Mouse (Mus musculus): ENCODE data around the gene Sh3pxd2a. TPM values are rescaled to one million over a fixed set of nuclear protein-coding genes. Genes with fewer than 3 reads are reported as not detected.

The Sh3pxd2a gene
- polyA plus RNA-seq, 1 experiment = 13.4 TPM

- no peak overlapping the region for H3K4me3 ChIP-seq (ENCODE audit: insufficient read depth, low read length)
- TF ChIP-seq POLR2A (IDR thresholded peaks at IDR 0.05; ENCODE audit: extremely low read depth, insufficient read depth, low read length) = no peak
- no peak for TF ChIP-seq CTCF (IDR thresholded peaks at IDR 0.05; ENCODE audit: extremely low read depth, insufficient read depth, low read length)
- H3K27ac ChIP-seq (ENCODE audit: insufficient read depth, low read length) = no peak overlapping the region
- H3K4me1 ChIP-seq (ENCODE audit: control insufficient read depth, insufficient read depth, low read length) = peaks cover 5% of the 10 kb centered on the region; the same call in 1 of the 2 replicates
Observed at GRCm38 (mm10) chr19:47452682-47453081, 11.5 kb downstream of the Sh3pxd2a start.

- TF ChIP-seq CTCF (IDR thresholded peaks at IDR 0.05; ENCODE audit: extremely low read depth, insufficient read depth, low read length) (no peak), POLR2A (IDR thresholded peaks at IDR 0.05; ENCODE audit: extremely low read depth, insufficient read depth, low read length) (no peak)
- H3K4me3 ChIP-seq (ENCODE audit: insufficient read depth, low read length) = no peak overlapping the region
Observed at GRCm38 (mm10) chr19:47452211-47452610, 12.0 kb downstream of the Sh3pxd2a start.

GRCm38 (mm10) chr19:47451476-47452113 is 12.6 kb downstream of the Sh3pxd2a start:
- Histone ChIP-seq H3K27ac (ENCODE audit: insufficient read depth, low read length) (no peak overlapping the region), H3K4me1 (ENCODE audit: control insufficient read depth, insufficient read depth, low read length) (peaks cover 5% of the 10 kb centered on the region; the same call in 1 of the 2 replicates), H3K4me3 (ENCODE audit: insufficient read depth, low read length) (no peak overlapping the region)
- TF ChIP-seq POLR2A (IDR thresholded peaks at IDR 0.05; ENCODE audit: extremely low read depth, insufficient read depth, low read length) (no peak), CTCF (IDR thresholded peaks at IDR 0.05; ENCODE audit: extremely low read depth, insufficient read depth, low read length) (no peak)

More at GRCm38 (mm10) chr19:47452211-47452610, 12.0 kb downstream of the Sh3pxd2a start:
- Histone ChIP-seq H3K27ac (ENCODE audit: insufficient read depth, low read length) (no peak overlapping the region), H3K4me1 (ENCODE audit: control insufficient read depth, insufficient read depth, low read length) (peaks cover 5% of the 10 kb centered on the region; the same call in 1 of the 2 replicates)

- no peak for TF ChIP-seq POLR2A (IDR thresholded peaks at IDR 0.05; ENCODE audit: extremely low read depth, insufficient read depth, low read length)
- TF ChIP-seq CTCF (IDR thresholded peaks at IDR 0.05; ENCODE audit: extremely low read depth, insufficient read depth, low read length) = no peak
Observed at GRCm38 (mm10) chr19:47450261-47451137, 13.7 kb downstream of the Sh3pxd2a start.

GRCm38 (mm10) chr19:47449513-47450227 is 14.5 kb downstream of the Sh3pxd2a start:
- H3K4me1 ChIP-seq (ENCODE audit: control insufficient read depth, insufficient read depth, low read length) = peaks cover 5% of the 10 kb centered on the region; the same call in 1 of the 2 replicates
- TF ChIP-seq CTCF (IDR thresholded peaks at IDR 0.05; ENCODE audit: extremely low read depth, insufficient read depth, low read length) = no peak
- TF ChIP-seq POLR2A (IDR thresholded peaks at IDR 0.05; ENCODE audit: extremely low read depth, insufficient read depth, low read length) = no peak
- no peak overlapping the region for H3K4me3 ChIP-seq (ENCODE audit: insufficient read depth, low read length)
- no peak overlapping the region for H3K27ac ChIP-seq (ENCODE audit: insufficient read depth, low read length)

More at GRCm38 (mm10) chr19:47450261-47451137, 13.7 kb downstream of the Sh3pxd2a start:
- Histone ChIP-seq H3K4me1 (ENCODE audit: control insufficient read depth, insufficient read depth, low read length) (peaks cover 5% of the 10 kb centered on the region; the same call in 1 of the 2 replicates), H3K27ac (ENCODE audit: insufficient read depth, low read length) (no peak overlapping the region), H3K4me3 (ENCODE audit: insufficient read depth, low read length) (no peak overlapping the region)

GRCm38 (mm10) chr19:47448618-47449151 is 15.5 kb downstream of the Sh3pxd2a start:
- no peaks in the 10 kb centered on the region; the same call in 1 of the 2 replicates for H3K4me1 ChIP-seq (ENCODE audit: control insufficient read depth, insufficient read depth, low read length)
- H3K4me3 ChIP-seq (ENCODE audit: insufficient read depth, low read length) = no peak overlapping the region
- no peak for TF ChIP-seq POLR2A (IDR thresholded peaks at IDR 0.05; ENCODE audit: extremely low read depth, insufficient read depth, low read length)
- TF ChIP-seq CTCF (IDR thresholded peaks at IDR 0.05; ENCODE audit: extremely low read depth, insufficient read depth, low read length) = no peak
- no peak overlapping the region for H3K27ac ChIP-seq (ENCODE audit: insufficient read depth, low read length)

- H3K4me3 ChIP-seq (ENCODE audit: insufficient read depth, low read length) = no peak overlapping the region
- no peak overlapping the region for H3K27ac ChIP-seq (ENCODE audit: insufficient read depth, low read length)
- no peaks in the 10 kb centered on the region for H3K4me1 ChIP-seq (ENCODE audit: control insufficient read depth, insufficient read depth, low read length)
- TF ChIP-seq CTCF (IDR thresholded peaks at IDR 0.05; ENCODE audit: extremely low read depth, insufficient read depth, low read length) (no peak), POLR2A (IDR thresholded peaks at IDR 0.05; ENCODE audit: extremely low read depth, insufficient read depth, low read length) (no peak)
Observed at GRCm38 (mm10) chr19:47446841-47447365, 17.3 kb downstream of the Sh3pxd2a start.

GRCm38 (mm10) chr19:47446130-47446529 is 18.1 kb downstream of the Sh3pxd2a start:
- no peaks in the 10 kb centered on the region for H3K4me1 ChIP-seq (ENCODE audit: control insufficient read depth, insufficient read depth, low read length)
- no peak overlapping the region for H3K4me3 ChIP-seq (ENCODE audit: insufficient read depth, low read length)
- H3K27ac ChIP-seq (ENCODE audit: insufficient read depth, low read length) = no peak overlapping the region
- TF ChIP-seq POLR2A (IDR thresholded peaks at IDR 0.05; ENCODE audit: extremely low read depth, insufficient read depth, low read length) (no peak), CTCF (IDR thresholded peaks at IDR 0.05; ENCODE audit: extremely low read depth, insufficient read depth, low read length) (no peak)

- H3K4me1 ChIP-seq (ENCODE audit: control insufficient read depth, insufficient read depth, low read length) = no peaks in the 10 kb centered on the region
- H3K27ac ChIP-seq (ENCODE audit: insufficient read depth, low read length) = no peak overlapping the region
- TF ChIP-seq CTCF (IDR thresholded peaks at IDR 0.05; ENCODE audit: extremely low read depth, insufficient read depth, low read length) = no peak
- TF ChIP-seq POLR2A (IDR thresholded peaks at IDR 0.05; ENCODE audit: extremely low read depth, insufficient read depth, low read length) = no peak
- no peak overlapping the region for H3K4me3 ChIP-seq (ENCODE audit: insufficient read depth, low read length)
Observed at GRCm38 (mm10) chr19:47445726-47446125, 18.5 kb downstream of the Sh3pxd2a start.

Data from cortical plate, adult 2 months (tissue).